Mouse (Mus musculus): ENCODE results near the gene Pgf. TPM values are rescaled to one million over a fixed set of nuclear protein-coding genes. Genes with fewer than 3 reads are reported as not detected.
A peak's percentile ranks its signal among the peaks of the same experiment; 100 is the strongest.

Gene Pgf
- total RNA-seq (2021): 1 to 10 TPM; 3.2 to 4.3 TPM
- long read RNA-seq, experiment 1: 0 reads
- long read RNA-seq, experiment 2, partial matches to known transcripts: 0 of 3 reads
- long read RNA-seq, experiment 2, other reads (novel, unspliced or antisense): 0 of 3 reads

GRCm38 (mm10) chr12:85177740-85178239 is at the start of gene Pgf:
Gene Pgf (minus strand): TSS chr12:85177790.
- no peak for DNase-seq (ENCODE audit: low spot score in 2 of 2)

- no peak for DNase-seq (ENCODE audit: low spot score in 2 of 2)
Measured at GRCm38 (mm10) chr12:85227227-85227626, 49.6 kb upstream of the Pgf start.

- no peak for DNase-seq (ENCODE audit: low spot score in 2 of 2)
Measured at GRCm38 (mm10) chr12:85219905-85220290, 42.3 kb upstream of the Pgf start.

DNA sequence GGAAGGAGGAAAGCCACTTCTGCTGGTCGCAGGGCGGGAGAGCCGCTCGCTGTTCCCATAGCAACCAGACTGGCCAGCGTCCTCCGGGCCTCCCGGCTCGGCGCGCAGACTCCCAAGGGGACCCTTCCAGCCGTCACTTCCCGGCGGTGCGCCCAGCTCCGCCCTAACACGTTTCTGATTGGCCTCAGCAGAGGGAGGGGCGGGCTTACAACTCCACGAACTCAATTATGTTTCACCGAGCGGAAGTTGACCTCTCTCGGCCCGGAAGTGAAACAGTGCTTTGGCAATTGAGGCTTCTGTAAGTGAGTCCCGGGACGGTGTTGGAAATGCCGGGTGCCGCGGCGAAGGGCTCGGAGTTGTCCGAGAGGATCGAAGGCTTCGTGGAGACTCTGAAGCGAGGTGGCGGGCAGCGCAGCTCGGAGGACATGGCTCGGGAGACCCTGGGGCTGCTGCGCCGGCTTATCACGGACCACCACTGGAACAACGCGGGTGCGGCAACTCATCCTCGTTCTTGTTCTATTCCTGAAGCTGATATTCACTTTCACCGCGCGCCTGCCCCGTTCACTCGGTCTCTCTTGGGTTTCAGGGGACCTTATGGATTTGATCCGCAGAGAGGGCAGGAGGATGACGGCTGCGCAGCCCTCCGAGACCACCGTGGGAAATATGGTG is 41.8 kb upstream of the Pgf start, which contains the start of gene Eif2b2:
Gene Eif2b2, plus strand, starts transcription at position 246 of the 669 bp plus-strand sequence.
- peak; percentile 94 to 95 for DNase-seq (ENCODE audit: low spot score in 2 of 2)

DNA sequence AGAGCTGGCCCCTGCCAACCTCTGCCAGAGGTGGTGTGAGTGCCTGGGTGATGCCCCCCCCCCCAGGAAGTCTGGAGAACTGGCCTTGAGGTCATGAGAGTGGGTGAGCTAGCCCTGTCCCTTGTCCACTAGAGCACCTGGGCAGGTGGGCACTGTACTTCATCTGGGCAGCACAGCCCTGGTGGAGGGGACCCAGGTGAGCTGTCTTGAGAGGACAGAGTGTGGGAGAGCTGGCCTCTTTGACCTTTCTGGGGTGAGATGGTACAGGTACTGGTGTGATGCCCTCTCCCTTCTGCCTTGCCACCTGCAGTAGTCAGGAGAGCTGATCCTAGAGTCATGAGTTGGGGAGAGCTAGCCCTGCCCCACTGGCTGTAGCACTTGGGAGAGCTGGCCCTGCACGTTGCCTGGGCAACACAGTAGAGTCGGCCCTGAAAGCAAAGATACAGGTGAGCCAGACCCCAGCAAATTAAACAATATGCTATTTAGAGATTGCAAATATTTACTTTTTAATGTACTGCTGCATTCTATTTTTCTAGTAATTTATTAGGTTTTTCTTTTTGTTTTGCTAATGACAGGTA is 40.2 kb upstream of the Pgf start:
- DNase-seq (ENCODE audit: low spot score in 2 of 2): no peak

DNA sequence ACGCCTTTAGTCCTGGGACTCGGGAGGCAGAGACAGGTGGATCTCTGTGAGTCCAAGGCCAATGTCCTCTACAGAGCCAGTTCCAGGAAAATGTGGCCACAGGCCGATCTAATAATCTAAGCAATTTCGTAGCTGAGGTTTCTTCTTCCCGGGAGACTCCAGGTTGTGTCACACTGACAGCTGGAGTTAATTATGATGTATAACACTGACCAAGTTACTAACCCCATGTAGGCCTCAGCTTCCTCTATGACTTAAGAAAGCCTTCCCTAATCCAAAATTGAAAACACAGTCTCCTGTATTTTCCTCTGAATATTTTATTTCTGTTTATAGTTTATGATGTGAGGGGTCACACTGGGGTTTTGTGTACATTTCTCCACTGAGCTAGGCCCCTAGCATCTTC is 37.4 kb upstream of the Pgf start:
- no peak for DNase-seq (ENCODE audit: low spot score in 2 of 2)

- no peak for DNase-seq (ENCODE audit: low spot score in 2 of 2)
Measured at GRCm38 (mm10) chr12:85208687-85209199, 31.2 kb upstream of the Pgf start.

- DNase-seq (ENCODE audit: low spot score in 2 of 2): no peak
Measured at GRCm38 (mm10) chr12:85205425-85205824, 27.8 kb upstream of the Pgf start.

DNA sequence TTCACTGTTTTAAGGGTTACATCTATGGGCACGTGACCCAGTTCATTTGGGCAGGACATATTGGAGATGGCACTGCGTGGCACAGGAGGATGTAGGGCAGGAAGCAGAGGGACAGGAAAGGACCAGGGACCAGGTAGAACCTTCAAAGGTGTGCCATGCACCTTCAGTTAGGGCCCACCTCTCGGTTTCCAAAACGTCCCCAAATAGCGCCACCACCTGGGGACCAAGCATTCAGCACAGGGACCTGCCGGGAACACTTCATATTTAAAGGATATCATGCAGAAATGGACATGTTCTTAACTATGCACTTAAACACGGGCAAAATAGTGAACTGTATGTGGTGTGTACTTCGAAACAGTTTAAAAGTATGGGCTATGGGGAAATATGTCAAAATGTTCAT is 26.5 kb upstream of the Pgf start:
- DNase-seq (ENCODE audit: low spot score in 2 of 2): no peak

GRCm38 (mm10) chr12:85203699-85204098 is 26.1 kb upstream of the Pgf start:
- no peak for DNase-seq (ENCODE audit: low spot score in 2 of 2)

DNA sequence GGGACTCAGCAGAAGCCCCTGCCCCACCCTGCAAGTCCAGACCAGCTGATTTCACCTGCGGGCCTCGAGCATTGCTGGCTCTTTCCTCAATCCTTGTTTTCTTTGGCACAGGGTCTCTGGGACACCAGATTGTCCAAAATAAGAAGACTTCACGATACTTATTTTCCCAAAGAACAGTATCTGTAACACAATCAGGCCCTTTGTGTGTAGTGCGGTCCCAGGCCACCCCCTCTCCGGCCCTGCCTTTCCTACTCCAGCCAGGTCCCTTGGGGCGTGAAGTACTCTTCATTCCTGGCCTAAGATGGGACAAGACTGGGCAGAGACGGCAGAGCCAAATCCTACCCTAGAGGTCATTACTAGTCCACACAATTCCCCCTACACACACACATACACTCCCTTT is 24.6 kb upstream of the Pgf start:
- no peak for DNase-seq (ENCODE audit: low spot score in 2 of 2)

GRCm38 (mm10) chr12:85201830-85202147 is 24.2 kb upstream of the Pgf start:
- no peak for DNase-seq (ENCODE audit: low spot score in 2 of 2)

GRCm38 (mm10) chr12:85200929-85201829 is 23.6 kb upstream of the Pgf start:
- DNase-seq (ENCODE audit: low spot score in 2 of 2): no peak

DNA sequence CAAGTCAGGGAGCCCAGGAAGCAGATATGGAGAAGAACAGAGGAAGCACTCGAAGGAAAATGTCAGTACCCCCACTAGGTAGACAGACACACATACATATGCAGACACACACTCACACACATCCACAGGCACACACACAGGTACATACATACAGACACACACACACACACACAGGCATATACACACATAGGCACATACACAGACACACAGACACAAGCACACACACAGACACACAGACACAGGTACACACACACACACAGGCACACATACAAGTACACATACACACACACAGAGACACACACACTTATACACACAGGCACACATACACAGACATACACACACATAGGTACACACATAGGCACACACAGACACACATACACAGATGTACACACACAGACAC is 22.4 kb upstream of the Pgf start:
- DNase-seq (ENCODE audit: low spot score in 2 of 2): no peak

DNA sequence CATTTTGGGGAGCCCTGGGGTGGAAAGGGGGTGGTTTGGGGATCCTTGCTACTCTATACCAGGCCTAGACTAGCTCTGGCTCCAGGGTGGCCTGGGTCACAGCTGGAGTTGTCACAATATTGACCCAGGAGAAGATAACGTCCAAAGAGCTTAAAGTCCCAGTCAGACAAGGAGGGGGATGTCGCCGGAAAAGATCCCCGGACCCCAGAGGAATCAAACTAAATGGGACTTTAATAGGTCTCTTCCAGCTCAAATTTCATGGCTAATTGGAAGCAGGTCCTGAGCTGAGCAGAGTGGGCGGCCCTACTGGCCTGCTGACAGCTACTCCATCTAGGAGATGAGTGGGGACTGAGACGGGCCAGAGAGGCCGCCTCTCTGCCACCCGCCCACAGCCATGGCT is 20.3 kb upstream of the Pgf start:
- no peak for DNase-seq (ENCODE audit: low spot score in 2 of 2)

GRCm38 (mm10) chr12:85197371-85197770 is 19.8 kb upstream of the Pgf start:
- no peak for DNase-seq (ENCODE audit: low spot score in 2 of 2)

DNA sequence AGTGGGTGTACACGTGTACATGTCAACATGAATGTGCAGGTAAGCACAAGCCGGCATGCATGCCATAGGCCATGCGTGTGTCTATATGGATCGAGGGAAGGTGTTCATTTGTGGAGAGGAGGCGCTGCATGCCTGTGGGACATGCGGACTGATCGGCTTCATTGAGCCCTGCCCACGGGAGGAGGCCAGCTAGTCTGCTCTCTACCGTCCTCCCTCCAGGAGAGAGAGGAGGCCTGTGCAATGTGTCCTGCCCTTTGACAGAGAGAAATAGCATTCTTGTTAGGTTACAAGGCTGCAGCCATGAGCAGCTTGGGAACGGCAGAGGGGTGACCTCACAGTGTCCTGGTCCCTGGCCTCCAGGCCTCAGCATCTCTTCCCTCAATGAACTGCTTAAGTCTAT is 18.6 kb upstream of the Pgf start:
- no peak for DNase-seq (ENCODE audit: low spot score in 2 of 2)

GRCm38 (mm10) chr12:85195086-85195485 is 17.5 kb upstream of the Pgf start:
- DNase-seq (ENCODE audit: low spot score in 2 of 2): no peak

- DNase-seq (ENCODE audit: low spot score in 2 of 2): peak in 1 of 2 experiments; percentile 42
Measured at GRCm38 (mm10) chr12:85194623-85195018, 17.0 kb upstream of the Pgf start.

- DNase-seq (ENCODE audit: low spot score in 2 of 2): no peak
Measured at GRCm38 (mm10) chr12:85193923-85194622, 16.5 kb upstream of the Pgf start.

- no peak for DNase-seq (ENCODE audit: low spot score in 2 of 2)
Measured at GRCm38 (mm10) chr12:85193146-85193545, 15.6 kb upstream of the Pgf start.

All from adrenal gland, postnatal 4 days (tissue).